Mouse (Mus musculus) limb, embryonic 12.5 days (tissue): ENCODE data around the gene Otp. TPM values are rescaled to one million over a fixed set of nuclear protein-coding genes. Genes with fewer than 3 reads are reported as not detected.

Experiments
- ATAC-seq: fragments of 200-750 bp; cut with Nextera tagmentation; 2 replicates; pipeline ENCODE4 v1.8.0; 2017; ENCODE audit warnings: low read depth, moderate TSS enrichment; ENCODE audit not compliant: insufficient number of reproducible peaks, insufficient read depth, low FRiP score, low TSS enrichment
- H3K27ac ChIP-seq: fragments of 300-500 bp; sonication (generic); 2 replicates; pipeline ENCODE4 v1.5.1; 2016; ENCODE audit warnings: mild to moderate bottlenecking, moderate library complexity
- H3K27me3 ChIP-seq: fragments of 300-500 bp; sonication (generic); 2 replicates; pipeline ENCODE4 v1.6.1; 2016; ENCODE audit warnings: mild to moderate bottlenecking, moderate library complexity
- H3K36me3 ChIP-seq: fragments of 300-500 bp; sonication (generic); 2 replicates; pipeline ENCODE4 v1.6.1; 2016; ENCODE audit warnings: mild to moderate bottlenecking, moderate library complexity
- H3K4me1 ChIP-seq: fragments of 300-500 bp; sonication (generic); replicated peaks from 2 replicates; pipeline ENCODE4 v1.6.1; 2016
- H3K4me2 ChIP-seq: fragments of 300-500 bp; sonication (generic); 2 replicates; pipeline ENCODE4 v1.6.1; 2016; ENCODE audit warnings: mild to moderate bottlenecking, moderate library complexity
- H3K4me3 ChIP-seq: fragments of 300-500 bp; sonication (generic); replicated peaks from 2 replicates; pipeline ENCODE4 v1.5.1; 2016; ENCODE audit warnings: mild to moderate bottlenecking
- H3K9ac ChIP-seq: fragments of 300-500 bp; sonication (generic); replicated peaks from 2 replicates; pipeline ENCODE4 v1.6.1; 2016; ENCODE audit warnings: mild to moderate bottlenecking, moderate library complexity
- H3K9me3 ChIP-seq: fragments of 300-500 bp; sonication (generic); 2 replicates; pipeline ENCODE4 v1.6.1; 2016; ENCODE audit warnings: mild to moderate bottlenecking, moderate library complexity
- WGBS: fragments of 180-500 bp; shearing (Covaris S2); methylation state at CpG from one replicate; pipeline ENCODE4 v1.1.7; 2016; 5-methylcytosine and 5-hydroxymethylcytosine counted together
- polyA plus RNA-seq: library from polyadenylated mRNA; unstranded; fragments of >200 nt; fragmentation: Nextera tagmentation; extraction: Ambion mirVana; gene quantifications from 2 replicates; pipeline ENCODE4 v1.2.1, GENCODE M21; 2016

Otp gene
- polyA plus RNA-seq, 1 experiment from 2014 or later: not detected

GRCm38 (mm10) chr13:94883966-94884960 is 8.9 kb downstream of the Otp start:
- H3K9ac ChIP-seq: peak overlapping the region; percentile 53
- peaks cover 80% of the 10 kb centered on the region for H3K27me3 ChIP-seq
- no peaks in the 10 kb centered on the region for H3K36me3 ChIP-seq
- peaks cover 26% of the 10 kb centered on the region for H3K4me1 ChIP-seq
- H3K27ac ChIP-seq: no peak overlapping the region
- H3K4me2 ChIP-seq: peak overlapping the region; percentile 87
- H3K4me3 ChIP-seq: peak overlapping the region; percentile 49
- H3K9me3 ChIP-seq: no peaks in the 10 kb centered on the region
- ATAC-seq: no peak
- WGBS: 1% methylated on average over 36 of the region's 36 CpGs

GRCm38 (mm10) chr13:94885291-94886235 is 10.2 kb downstream of the Otp start:
- no peak overlapping the region for H3K27ac ChIP-seq
- peak overlapping the region; percentile 33 for H3K4me3 ChIP-seq
- peak overlapping the region; percentile 59 for H3K4me2 ChIP-seq
- H3K9me3 ChIP-seq: no peaks in the 10 kb centered on the region
- H3K4me1 ChIP-seq: peaks cover 26% of the 10 kb centered on the region
- ATAC-seq: no peak
- H3K36me3 ChIP-seq: no peaks in the 10 kb centered on the region
- peak overlapping the region; percentile 31; the same call in 1 of the 2 replicates for H3K9ac ChIP-seq
- 1% methylated on average over 81 of the region's 81 CpGs for WGBS
- H3K27me3 ChIP-seq: peaks cover 84% of the 10 kb centered on the region

GRCm38 (mm10) chr13:94907841-94908240 is 32.4 kb downstream of the Otp start:
- H3K9me3 ChIP-seq: no peaks in the 10 kb centered on the region
- WGBS: 91% methylated on average over 10 of the region's 10 CpGs
- H3K9ac ChIP-seq: no peak overlapping the region
- peaks cover 3% of the 10 kb centered on the region; the same call in 1 of the 2 replicates for H3K4me1 ChIP-seq
- H3K4me2 ChIP-seq: no peak overlapping the region
- ATAC-seq: no peak
- H3K27me3 ChIP-seq: no peaks in the 10 kb centered on the region; the same call in 1 of the 2 replicates
- no peaks in the 10 kb centered on the region for H3K36me3 ChIP-seq
- no peak overlapping the region for H3K27ac ChIP-seq
- H3K4me3 ChIP-seq: no peak overlapping the region

DNA sequence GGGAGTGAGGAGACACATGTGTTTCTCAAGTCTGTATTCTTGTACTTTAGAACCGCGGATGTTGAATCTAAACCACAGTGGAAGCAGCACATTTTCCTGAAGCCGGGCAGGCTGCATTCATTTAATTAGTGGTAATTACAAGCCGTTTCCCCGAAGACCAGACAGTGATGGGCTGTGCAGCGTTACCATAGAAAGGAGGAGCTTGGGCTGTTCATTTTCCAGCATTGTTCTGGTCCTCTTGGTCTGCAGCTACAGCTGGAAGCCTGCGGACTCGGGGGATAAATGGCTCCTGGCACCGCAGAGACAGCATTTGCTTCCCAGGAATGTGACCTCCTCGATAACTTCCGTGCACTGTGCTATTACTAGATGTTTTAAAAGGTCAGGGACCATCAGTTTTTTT is 37.6 kb downstream of the Otp start:
- Histone ChIP-seq H3K9ac (peak overlapping the region; percentile 31; the same call in 1 of the 2 replicates), H3K36me3 (no peaks in the 10 kb centered on the region), H3K4me3 (0 out of 2 replicates have a peak overlapping the region, but pooled peaks have one; percentile 6), H3K4me1 (peaks cover 6% of the 10 kb centered on the region; the same call in 1 of the 2 replicates), H3K27me3 (peaks cover 3% of the 10 kb centered on the region; the same call in 1 of the 2 replicates), H3K27ac (no peak overlapping the region), H3K4me2 (peak overlapping the region; percentile 39), H3K9me3 (no peaks in the 10 kb centered on the region)
- WGBS: 19% methylated on average over 11 of the region's 11 CpGs
- ATAC-seq: no peak

- Histone ChIP-seq H3K9ac (no peak overlapping the region), H3K27me3 (peaks cover 6% of the 10 kb centered on the region), H3K9me3 (no peaks in the 10 kb centered on the region), H3K36me3 (no peaks in the 10 kb centered on the region), H3K27ac (no peak overlapping the region), H3K4me1 (peaks cover 6% of the 10 kb centered on the region; the same call in 1 of the 2 replicates), H3K4me3 (no peak overlapping the region), H3K4me2 (no peak overlapping the region)
- 73% methylated on average over 5 of the region's 5 CpGs for WGBS
- no peak for ATAC-seq
Measured at GRCm38 (mm10) chr13:94915654-94916053, 40.3 kb downstream of the Otp start.

- WGBS: 73% methylated on average over 3 of the region's 3 CpGs
- Histone ChIP-seq H3K36me3 (no peaks in the 10 kb centered on the region), H3K9ac (no peak overlapping the region), H3K4me2 (no peak overlapping the region), H3K4me1 (no peaks in the 10 kb centered on the region), H3K27me3 (peaks cover 26% of the 10 kb centered on the region), H3K9me3 (no peaks in the 10 kb centered on the region), H3K4me3 (no peak overlapping the region), H3K27ac (no peak overlapping the region)
- no peak for ATAC-seq
Measured at GRCm38 (mm10) chr13:94928086-94928485, 52.7 kb downstream of the Otp start.

Other genes starting within 250 kb of the Otp start
- 295 and 298 TPM in 2 replicates for gene Tbca, start 86.7 kb upstream of the Otp start, polyA plus RNA-seq
- gene Wdr41, start 100.7 kb downstream of the Otp start, polyA plus RNA-seq: 21.5 and 23.2 TPM in 2 replicates